Mouse (Mus musculus) spleen, adult 12 weeks (tissue): ENCODE measurements around the gene Bri3bp.

Experiments
- DNase-seq: peaks from one replicate; pipeline ENCODE4 v3.0.0; 2022; ENCODE audit warnings: low spot score

The Bri3bp gene

GRCm38 (mm10) chr5:125456100-125456499 is 14.7 kb downstream of the Bri3bp start:
- DNase-seq = no peak

- DNase-seq = no peak
Observed at GRCm38 (mm10) chr5:125457538-125457937, 16.2 kb downstream of the Bri3bp start.

- no peak for DNase-seq
Observed at GRCm38 (mm10) chr5:125460574-125460973, 19.2 kb downstream of the Bri3bp start.

DNA sequence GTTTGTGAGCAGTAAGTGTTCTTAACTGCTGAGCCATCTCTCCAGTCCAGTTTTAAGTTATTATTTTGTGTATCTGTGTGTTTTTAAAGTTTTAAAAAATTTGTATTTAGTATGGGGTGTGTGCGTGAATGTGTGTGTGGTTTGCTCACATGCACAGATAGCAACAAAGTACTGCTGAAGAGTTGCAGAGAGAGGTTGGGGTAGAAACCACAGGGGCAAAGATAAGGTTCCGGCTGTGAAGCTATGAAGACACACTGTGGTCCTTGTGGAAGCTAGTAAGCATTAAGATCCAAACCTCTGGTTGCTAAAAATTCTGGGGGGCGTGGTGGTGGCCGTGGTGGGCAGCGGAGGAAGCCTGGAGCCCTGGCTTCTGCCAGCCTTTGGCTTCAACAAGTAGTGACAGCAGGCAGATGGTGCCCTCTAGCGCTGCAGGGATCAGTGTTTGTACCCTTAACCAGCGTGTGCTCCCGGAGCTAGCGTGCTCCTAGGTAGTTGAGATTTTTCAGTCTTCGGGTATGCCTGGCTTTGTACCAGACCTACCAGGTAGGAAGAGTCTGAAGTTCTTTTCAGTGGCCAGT is 20.6 kb downstream of the Bri3bp start:
- peak; percentile 35 for DNase-seq

GRCm38 (mm10) chr5:125465192-125465591 is 23.8 kb downstream of the Bri3bp start:
- DNase-seq = no peak

DNA sequence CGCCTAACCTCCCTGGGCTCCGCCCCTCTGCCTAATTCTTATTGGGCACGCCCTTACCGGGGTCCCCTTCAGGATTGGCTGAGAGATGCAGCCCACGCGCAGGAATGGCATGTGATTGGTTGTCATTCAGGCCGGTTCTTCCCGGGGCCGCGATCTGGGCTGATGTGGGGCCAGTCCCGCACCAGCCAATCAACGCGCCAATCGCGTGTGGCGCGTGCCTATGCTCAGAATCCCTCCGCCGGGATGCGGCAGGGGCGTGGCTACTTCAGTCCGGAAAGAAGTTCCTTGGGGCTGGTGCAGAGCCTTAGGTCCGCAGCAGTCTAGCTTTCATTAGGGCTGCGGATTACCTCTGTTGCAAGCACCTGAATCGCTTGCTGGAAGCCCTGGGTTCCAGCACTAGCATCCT is 24.3 kb downstream of the Bri3bp start:
- peak; percentile 94 for DNase-seq

DNA sequence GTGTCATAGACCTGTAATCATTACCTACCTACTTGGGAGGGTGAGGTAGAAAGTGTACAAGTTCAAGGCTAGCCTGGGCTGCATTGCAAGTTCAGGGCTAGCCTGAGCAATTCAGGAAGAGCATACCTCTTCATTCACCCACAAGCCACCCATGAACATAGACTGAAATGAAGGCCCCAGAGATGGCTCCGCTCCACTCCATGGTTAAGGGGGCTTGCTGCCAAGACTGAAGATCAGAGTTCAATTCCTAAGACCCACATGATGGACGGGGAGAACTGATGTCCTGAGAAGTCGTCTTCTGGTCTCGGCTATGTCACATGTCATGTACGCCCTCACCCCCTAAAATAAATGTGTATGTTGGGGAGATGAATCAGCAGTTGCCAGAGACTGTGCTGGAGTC is 25.1 kb downstream of the Bri3bp start:
- no peak for DNase-seq

DNA sequence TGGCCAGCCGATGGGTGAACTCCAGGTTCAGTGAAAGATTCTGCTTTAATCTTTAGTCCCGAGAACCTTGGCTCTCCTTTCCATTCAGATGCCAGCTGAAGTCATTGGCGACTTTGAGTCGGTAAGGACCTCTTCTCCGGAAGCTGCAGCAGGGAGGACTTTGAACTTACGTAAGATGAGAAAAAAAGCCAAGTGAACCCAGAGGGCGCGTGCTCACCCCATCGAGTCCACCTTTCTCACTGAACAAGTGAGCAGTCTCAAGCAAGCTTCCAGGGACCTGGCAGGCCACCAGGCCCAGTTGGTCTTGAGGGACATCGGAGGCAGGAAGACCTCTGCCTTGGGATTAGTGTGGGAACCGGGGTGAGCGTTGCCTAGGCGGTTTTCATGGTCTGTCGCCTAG is 25.9 kb downstream of the Bri3bp start:
- DNase-seq = no peak

- DNase-seq = no peak
Observed at GRCm38 (mm10) chr5:125470713-125471112, 29.3 kb downstream of the Bri3bp start.

- DNase-seq = no peak
Observed at GRCm38 (mm10) chr5:125472796-125473475, 31.6 kb downstream of the Bri3bp start.

GRCm38 (mm10) chr5:125475030-125475429 is 33.7 kb downstream of the Bri3bp start:
- DNase-seq = no peak

- peak; percentile 99 for DNase-seq
Observed at GRCm38 (mm10) chr5:125475601-125476285, 34.4 kb downstream of the Bri3bp start, which contains the start of gene Aacs. TSS of gene Aacs (plus strand) at chr5:125475814.

DNA sequence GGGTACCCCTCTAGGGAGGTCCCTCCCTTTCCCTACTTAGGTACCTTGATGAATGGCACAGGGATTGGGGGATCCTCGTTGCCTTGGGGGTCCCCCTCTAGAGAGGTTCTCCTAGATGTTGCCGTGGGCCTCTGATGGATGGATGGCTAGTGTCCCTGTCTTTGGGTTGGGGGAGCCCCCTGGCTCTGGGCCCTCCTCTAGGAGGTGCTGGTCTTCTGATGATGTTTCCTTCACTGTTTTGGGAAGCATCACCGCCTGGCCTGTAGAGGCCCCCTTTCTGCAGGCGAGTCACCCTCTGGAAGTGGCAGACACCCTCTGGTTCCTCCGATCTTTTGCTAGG is 34.9 kb downstream of the Bri3bp start:
- DNase-seq = no peak

DNA sequence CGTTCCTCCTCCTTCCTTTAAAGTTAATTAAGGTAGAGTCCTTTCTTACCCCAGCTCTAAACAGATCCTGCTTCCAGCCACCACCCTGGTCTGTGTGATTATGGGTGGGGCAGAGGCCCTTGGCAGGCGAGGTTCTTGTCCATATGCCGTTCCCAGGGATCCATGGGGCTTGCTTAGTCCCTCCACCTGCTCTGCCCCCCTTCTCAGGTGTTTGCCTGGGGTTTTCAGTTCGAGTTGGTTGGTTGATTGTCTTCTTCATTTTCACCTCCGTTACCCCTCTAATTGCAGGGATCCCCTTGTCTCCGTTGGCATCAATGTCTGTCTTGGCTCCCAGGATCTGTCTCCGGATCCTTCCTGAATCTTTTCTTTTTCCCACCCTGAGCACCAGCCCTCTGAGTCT is 35.4 kb downstream of the Bri3bp start:
- no peak for DNase-seq

DNA sequence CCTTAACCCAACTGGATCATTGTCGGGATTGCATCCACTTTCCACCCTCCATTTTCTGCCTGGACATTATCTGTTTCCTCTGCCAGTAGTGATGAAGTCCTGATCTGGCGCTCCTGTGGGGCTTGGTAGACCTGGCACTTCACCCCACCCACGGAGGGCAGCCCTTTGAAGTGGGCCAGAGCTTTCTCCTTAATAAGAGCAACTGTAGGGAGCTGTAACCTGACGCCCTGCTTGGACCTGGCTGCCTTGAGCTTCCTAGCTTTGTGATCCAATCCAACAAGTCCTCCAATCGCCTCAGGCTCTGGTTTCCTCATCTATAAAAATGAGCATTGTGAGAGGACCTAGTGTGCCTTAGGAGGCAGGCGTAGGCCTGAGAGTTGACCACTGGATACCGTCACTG is 36.2 kb downstream of the Bri3bp start:
- no peak for DNase-seq

DNA sequence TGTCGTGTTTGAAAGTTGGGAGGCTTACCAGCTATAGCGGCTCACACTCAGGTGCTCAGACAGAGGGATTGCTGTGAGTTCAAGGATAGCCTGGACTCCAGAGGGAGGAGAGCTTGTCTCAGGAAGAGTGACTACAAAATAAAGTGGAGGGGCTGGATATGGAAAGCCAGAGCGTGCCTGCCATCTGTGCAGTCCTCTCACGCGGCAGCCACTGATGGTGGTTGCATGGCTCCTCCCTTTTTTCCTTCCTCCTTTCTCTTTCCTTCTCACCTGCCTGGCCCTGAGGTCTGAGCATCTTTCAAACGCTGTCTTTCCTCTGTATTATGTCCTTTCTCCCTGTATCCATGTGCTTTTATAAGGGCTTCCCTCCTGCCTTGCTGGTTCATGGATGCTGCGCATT is 36.7 kb downstream of the Bri3bp start:
- DNase-seq = no peak

DNA sequence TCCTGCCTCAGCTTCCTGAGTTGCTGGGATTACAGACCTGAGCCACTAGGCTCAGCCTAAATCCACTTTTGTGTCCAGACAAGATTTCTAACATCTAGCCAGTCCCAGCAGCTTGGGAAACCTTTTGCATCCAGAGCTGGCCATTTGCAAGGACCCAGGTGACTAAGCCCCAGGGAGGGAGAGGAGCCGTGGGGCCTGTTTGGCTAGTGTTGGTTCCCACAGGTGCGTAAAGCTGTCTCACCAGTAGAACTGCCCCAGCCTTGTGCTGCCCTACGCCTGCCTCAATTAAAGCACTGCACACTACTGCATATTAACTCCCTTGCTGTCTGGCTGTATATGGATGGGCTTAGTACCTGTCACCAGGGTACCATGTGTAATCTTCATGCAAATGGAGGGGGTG is 38.0 kb downstream of the Bri3bp start:
- DNase-seq = no peak

GRCm38 (mm10) chr5:125480434-125481231 is 39.3 kb downstream of the Bri3bp start:
- no peak for DNase-seq

DNA sequence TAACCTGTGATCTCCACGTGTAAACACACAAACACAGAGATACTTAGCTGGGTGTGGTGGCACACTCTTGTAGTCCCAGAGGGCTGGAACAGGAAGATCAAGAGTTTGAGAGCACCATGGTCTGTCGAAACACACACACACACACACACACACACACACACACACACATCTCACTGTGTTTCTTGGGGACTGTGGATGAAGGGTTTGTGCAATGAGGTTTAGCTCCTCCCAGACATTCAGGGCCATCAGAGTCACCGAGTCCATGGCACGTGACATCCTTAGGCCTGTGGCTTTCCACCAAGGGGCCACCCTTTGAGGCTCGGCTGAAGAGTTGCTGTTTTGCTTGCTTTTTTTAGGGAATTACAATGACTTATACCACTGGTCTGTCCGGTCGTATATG is 41.1 kb downstream of the Bri3bp start:
- no peak for DNase-seq

- DNase-seq = no peak
Observed at GRCm38 (mm10) chr5:125483712-125484611, 42.6 kb downstream of the Bri3bp start.

DNA sequence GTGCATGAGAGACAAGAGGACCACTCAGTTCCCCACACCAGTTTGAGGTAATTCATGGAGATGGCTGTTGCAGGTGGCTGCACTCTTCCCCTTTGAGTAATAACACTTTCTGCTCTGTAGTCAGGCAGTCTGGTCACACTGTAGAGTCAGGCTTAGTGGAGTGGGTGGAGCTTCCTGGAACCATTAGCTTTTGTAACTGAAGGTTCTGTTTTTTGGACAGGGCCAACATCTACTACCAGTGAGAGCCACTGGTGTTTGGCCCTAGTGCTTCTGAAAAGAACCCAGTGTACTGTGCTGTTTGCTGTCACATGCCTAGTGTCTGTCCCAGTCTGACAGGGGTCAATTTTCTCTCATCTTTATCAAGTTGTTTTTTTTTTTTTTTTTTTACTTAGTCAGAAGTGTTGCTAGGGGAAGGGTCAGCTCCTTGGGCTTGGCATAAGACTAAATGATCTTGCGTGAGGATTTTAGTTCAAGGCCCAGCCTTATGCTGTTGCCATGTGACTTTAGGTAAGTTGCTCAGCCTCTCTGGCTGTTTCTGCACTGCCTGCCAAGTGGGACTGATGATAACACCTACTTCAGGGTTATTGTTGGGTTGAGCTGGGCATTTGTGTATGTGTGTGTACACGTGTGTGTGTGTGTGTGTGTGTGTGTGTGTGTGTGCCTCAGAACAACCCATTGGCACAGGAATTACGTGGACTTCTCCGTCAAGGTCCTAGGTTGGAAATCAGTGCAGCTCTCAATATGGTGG is 43.8 kb downstream of the Bri3bp start:
- DNase-seq = no peak
